Mouse (Mus musculus) intestine, embryonic 15.5 days (tissue): ENCODE data around the gene Tek. TPM values are rescaled to one million over a fixed set of nuclear protein-coding genes. Genes with fewer than 3 reads are reported as not detected.

Experiments used
- ATAC-seq: fragments of 200-750 bp; cut with Nextera tagmentation; 2 replicates; pipeline ENCODE4 v1.8.0; 2017; ENCODE audit warnings: moderate TSS enrichment, moderate library complexity
- H3K27ac ChIP-seq: fragments of 300-500 bp; sonication (generic); 2 replicates; pipeline ENCODE4 v1.5.1; 2015; ENCODE audit warnings: mild to moderate bottlenecking, inconsistent platforms
- H3K27me3 ChIP-seq: fragments of 300-500 bp; sonication (generic); replicated peaks from 2 replicates; pipeline ENCODE4 v1.6.1; 2015; ENCODE audit warnings: inconsistent platforms
- H3K36me3 ChIP-seq: fragments of 300-500 bp; sonication (generic); 2 replicates; pipeline ENCODE4 v1.6.1; 2015; ENCODE audit warnings: inconsistent platforms
- H3K4me1 ChIP-seq: fragments of 300-500 bp; sonication (generic); replicated peaks from 2 replicates; pipeline ENCODE4 v1.6.1; 2015; ENCODE audit warnings: inconsistent platforms
- H3K4me2 ChIP-seq: fragments of 300-500 bp; sonication (generic); replicated peaks from 2 replicates; pipeline ENCODE4 v1.6.1; 2015; ENCODE audit warnings: mild to moderate bottlenecking, inconsistent platforms
- H3K4me3 ChIP-seq: fragments of 300-500 bp; sonication (generic); replicated peaks from 2 replicates; pipeline ENCODE4 v1.5.1; 2015; ENCODE audit warnings: inconsistent platforms
- H3K9ac ChIP-seq: fragments of 300-500 bp; sonication (generic); 2 replicates; pipeline ENCODE4 v1.6.1; 2015; ENCODE audit warnings: inconsistent platforms
- H3K9me3 ChIP-seq: fragments of 300-500 bp; sonication (generic); 2 replicates; pipeline ENCODE4 v1.6.1; 2016; ENCODE audit warnings: inconsistent platforms
- WGBS: fragments of 180-500 bp; shearing (Covaris S2); methylation state at CpG from one replicate; pipeline ENCODE4 v1.1.7; 2015; 5-methylcytosine and 5-hydroxymethylcytosine counted together
- polyA plus RNA-seq: library from polyadenylated mRNA; unstranded; fragments of >200 nt; fragmentation: Nextera tagmentation; extraction: Ambion mirVana; gene quantifications from 2 replicates; pipeline ENCODE4 v1.2.1, GENCODE M21; 2015

Tek gene
- polyA plus RNA-seq, 1 experiment from 2014 or later, result 10.7 TPM

- no peak overlapping the region for H3K27ac ChIP-seq
- H3K9ac ChIP-seq, result no peak overlapping the region
- no peaks in the 10 kb centered on the region for H3K9me3 ChIP-seq
- no peak overlapping the region for H3K4me3 ChIP-seq
- H3K36me3 ChIP-seq, result no peaks in the 10 kb centered on the region
- 30% methylated on average over 5 of the region's 5 CpGs for WGBS
- no peaks in the 10 kb centered on the region for H3K4me1 ChIP-seq
- no peaks in the 10 kb centered on the region for H3K27me3 ChIP-seq
- ATAC-seq, result no peak
- no peak overlapping the region for H3K4me2 ChIP-seq
Measured at GRCm38 (mm10) chr4:94827429-94827828, 88.3 kb downstream of the Tek start.

DNA sequence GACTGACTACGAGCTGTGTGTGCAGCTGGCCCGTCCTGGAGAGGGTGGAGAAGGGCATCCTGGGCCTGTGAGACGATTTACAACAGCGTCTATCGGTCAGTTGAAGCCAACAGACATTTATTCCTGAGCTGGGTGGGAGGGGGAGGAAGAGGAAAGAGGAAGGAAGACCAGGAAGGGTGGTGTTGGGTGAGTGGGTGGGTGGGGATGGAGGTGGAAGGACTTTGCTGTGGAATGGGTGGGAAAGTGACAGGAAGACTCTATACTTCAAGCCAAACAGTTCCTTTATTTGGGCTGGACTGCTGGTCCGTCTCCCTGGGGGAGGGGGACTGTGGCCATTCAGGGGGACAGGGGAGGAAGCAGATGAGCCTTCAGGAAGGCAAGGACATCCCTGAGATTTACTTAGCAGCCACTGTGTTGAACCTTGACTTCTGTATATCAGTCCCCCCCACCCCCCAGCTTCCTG is 90.9 kb downstream of the Tek start:
- H3K27ac ChIP-seq, result no peak overlapping the region
- no peaks in the 10 kb centered on the region for H3K36me3 ChIP-seq
- WGBS, result 50% methylated on average over 6 of the region's 6 CpGs
- no peak overlapping the region for H3K4me3 ChIP-seq
- H3K9me3 ChIP-seq, result no peaks in the 10 kb centered on the region
- no peak for ATAC-seq
- no peak overlapping the region for H3K9ac ChIP-seq
- H3K4me2 ChIP-seq, result no peak overlapping the region
- H3K27me3 ChIP-seq, result no peaks in the 10 kb centered on the region
- no peaks in the 10 kb centered on the region for H3K4me1 ChIP-seq

- Histone ChIP-seq H3K36me3 (no peaks in the 10 kb centered on the region), H3K4me1 (no peaks in the 10 kb centered on the region), H3K27ac (no peak overlapping the region), H3K4me3 (no peak overlapping the region), H3K9ac (no peak overlapping the region), H3K9me3 (no peaks in the 10 kb centered on the region), H3K27me3 (no peaks in the 10 kb centered on the region), H3K4me2 (no peak overlapping the region)
- 61% methylated on average over 7 of the region's 7 CpGs for WGBS
- ATAC-seq, result no peak
Measured at GRCm38 (mm10) chr4:94837061-94837460, 98.0 kb downstream of the Tek start.

GRCm38 (mm10) chr4:94853301-94853700 is 114.2 kb downstream of the Tek start:
- Histone ChIP-seq H3K27me3 (no peaks in the 10 kb centered on the region), H3K36me3 (no peaks in the 10 kb centered on the region), H3K27ac (no peak overlapping the region), H3K4me3 (no peak overlapping the region), H3K9ac (no peak overlapping the region), H3K9me3 (no peaks in the 10 kb centered on the region), H3K4me1 (no peaks in the 10 kb centered on the region), H3K4me2 (no peak overlapping the region)
- no peak for ATAC-seq
- 84% methylated on average over 7 of the region's 7 CpGs for WGBS

DNA sequence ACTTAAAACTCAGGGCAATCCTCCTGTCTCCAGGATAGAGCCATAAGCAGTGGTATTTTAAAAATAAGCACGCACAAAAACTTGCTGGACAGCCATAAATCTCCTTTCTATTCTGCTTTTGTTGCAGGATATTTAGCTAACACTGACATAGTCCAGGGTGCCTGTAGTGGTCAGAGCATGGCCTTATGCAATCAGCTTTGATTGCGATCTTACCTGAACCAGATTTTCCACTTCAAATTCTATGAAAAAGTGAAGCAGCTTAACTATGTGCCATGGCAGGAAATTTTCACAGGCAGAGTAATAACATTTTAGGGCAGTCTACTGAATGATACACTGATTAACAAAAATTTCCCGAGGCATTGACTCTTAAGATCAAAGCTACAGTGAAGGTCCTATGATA is 115.2 kb downstream of the Tek start:
- no peaks in the 10 kb centered on the region for H3K9me3 ChIP-seq
- no peaks in the 10 kb centered on the region for H3K27me3 ChIP-seq
- H3K9ac ChIP-seq, result no peak overlapping the region
- no peaks in the 10 kb centered on the region for H3K4me1 ChIP-seq
- 69% methylated on average over 3 of the region's 3 CpGs for WGBS
- no peaks in the 10 kb centered on the region for H3K36me3 ChIP-seq
- no peak overlapping the region for H3K27ac ChIP-seq
- no peak overlapping the region for H3K4me3 ChIP-seq
- no peak for ATAC-seq
- H3K4me2 ChIP-seq, result no peak overlapping the region

DNA sequence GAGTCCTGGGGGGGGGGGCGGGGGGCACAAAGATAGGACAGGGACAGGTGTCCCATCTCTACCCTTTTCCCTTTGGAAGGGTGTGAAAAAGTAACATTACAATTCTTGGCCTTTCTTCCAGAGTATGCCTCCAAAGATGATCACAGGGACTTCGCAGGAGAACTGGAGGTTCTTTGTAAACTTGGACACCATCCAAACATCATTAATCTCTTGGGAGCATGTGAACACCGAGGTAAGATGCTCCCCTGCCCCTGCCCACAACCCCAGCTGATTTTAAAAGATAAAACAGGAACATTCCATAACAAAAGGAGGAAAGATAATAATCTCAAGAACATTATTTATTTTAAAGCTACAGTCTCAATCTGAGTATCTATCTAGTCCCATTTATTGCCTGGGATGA is 116.1 kb downstream of the Tek start:
- H3K27me3 ChIP-seq, result no peaks in the 10 kb centered on the region
- ATAC-seq, result no peak
- 33% methylated on average over 3 of the region's 3 CpGs for WGBS
- H3K4me3 ChIP-seq, result no peak overlapping the region
- no peaks in the 10 kb centered on the region for H3K4me1 ChIP-seq
- H3K9ac ChIP-seq, result no peak overlapping the region
- H3K4me2 ChIP-seq, result no peak overlapping the region
- H3K27ac ChIP-seq, result no peak overlapping the region
- no peaks in the 10 kb centered on the region for H3K36me3 ChIP-seq
- no peaks in the 10 kb centered on the region for H3K9me3 ChIP-seq

DNA sequence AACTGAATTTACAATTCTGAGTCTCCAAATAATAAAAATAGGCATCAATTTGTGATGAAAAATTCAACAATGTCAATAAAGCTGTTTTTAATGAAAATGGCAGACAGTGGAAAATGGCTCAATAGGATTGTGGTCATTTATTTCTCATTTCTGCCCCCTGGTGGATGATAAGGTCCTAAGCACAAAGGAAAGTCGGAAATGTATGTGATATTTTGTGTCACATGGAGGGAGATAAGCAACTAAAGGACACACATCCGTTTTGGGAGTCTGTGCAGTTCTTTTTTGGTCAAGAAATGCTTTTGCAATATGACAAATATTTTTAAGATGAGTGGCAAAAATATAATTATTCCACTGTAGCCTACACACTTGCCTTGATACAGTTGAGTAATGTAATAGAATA is 161.7 kb downstream of the Tek start:
- no peak overlapping the region for H3K4me2 ChIP-seq
- no peaks in the 10 kb centered on the region for H3K27me3 ChIP-seq
- ATAC-seq, result no peak

GRCm38 (mm10) chr4:94901780-94902179 is 162.7 kb downstream of the Tek start:
- Histone ChIP-seq H3K27me3 (no peaks in the 10 kb centered on the region), H3K27ac (no peak overlapping the region), H3K4me3 (no peak overlapping the region), H3K36me3 (no peaks in the 10 kb centered on the region), H3K9me3 (no peaks in the 10 kb centered on the region), H3K9ac (no peak overlapping the region), H3K4me1 (no peaks in the 10 kb centered on the region), H3K4me2 (no peak overlapping the region)
- 47% methylated on average over 3 of the region's 3 CpGs for WGBS
- ATAC-seq, result no peak

More for the DNA sequence above, 161.7 kb downstream of the Tek start:
- H3K9ac ChIP-seq, result no peak overlapping the region
- 31% methylated on average over 2 of the region's 2 CpGs for WGBS
- no peaks in the 10 kb centered on the region for H3K4me1 ChIP-seq
- no peaks in the 10 kb centered on the region for H3K36me3 ChIP-seq
- H3K9me3 ChIP-seq, result no peaks in the 10 kb centered on the region
- H3K27ac ChIP-seq, result no peak overlapping the region
- no peak overlapping the region for H3K4me3 ChIP-seq

Other genes with a start within 250 kb of the Tek start
- 0.72 TPM in 1 of 2 replicates, not detected in the other for gene Gm10306, start 182.7 kb upstream of the Tek start, polyA plus RNA-seq
- 13.7 and 16.3 TPM in 2 replicates for gene Caap1, start 182.5 kb upstream of the Tek start, polyA plus RNA-seq
- 58.1 and 62.8 TPM in 2 replicates for gene Plaa, start 136.0 kb upstream of the Tek start, polyA plus RNA-seq
- gene Ift74, start 124.8 kb upstream of the Tek start, polyA plus RNA-seq, result 18.0 and 23.4 TPM in 2 replicates
- 3.1 and 3.9 TPM in 2 replicates for gene Lrrc19, start 89.1 kb upstream of the Tek start, polyA plus RNA-seq
- gene Eqtn, start 189.6 kb downstream of the Tek start, polyA plus RNA-seq, result not detected in 2 replicates
- gene Mysm1, start 239.8 kb downstream of the Tek start, polyA plus RNA-seq, result 23.4 and 25.0 TPM in 2 replicates